Mouse (Mus musculus): ENCODE results near the gene P2rx7. TPM values are rescaled to one million over a fixed set of nuclear protein-coding genes. Genes with fewer than 3 reads are reported as not detected.

The P2rx7 gene
- 10 to 100 TPM; 10.3 to 16.4 (median 13.1) TPM for total RNA-seq (2022)

DNA sequence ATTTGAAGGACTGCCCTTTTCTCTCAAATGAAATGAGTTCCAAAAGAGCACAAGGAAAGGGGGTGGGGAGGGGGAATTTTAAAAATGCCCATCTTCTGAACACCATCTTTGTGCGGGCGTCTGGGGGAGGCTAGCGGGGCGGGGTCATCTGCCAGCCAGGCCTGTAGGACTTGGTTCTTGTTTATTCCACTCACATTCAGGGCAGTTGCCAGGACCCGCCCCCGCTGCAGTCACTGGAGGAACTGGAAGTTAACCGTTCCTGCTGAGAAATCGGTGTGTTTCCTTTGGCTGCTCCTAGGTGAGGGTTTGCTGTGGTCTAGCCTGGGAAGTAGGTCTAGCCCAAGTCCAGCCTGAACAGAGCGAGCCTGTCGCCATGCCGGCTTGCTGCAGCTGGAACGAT is at the start of gene P2rx7:
Gene P2rx7, plus strand, starts transcription at position 211 of the 400 bp plus-strand sequence.
- DNase-seq (ENCODE audit: low spot score in 2 of 2), result peak; percentile 61 to 63

DNA sequence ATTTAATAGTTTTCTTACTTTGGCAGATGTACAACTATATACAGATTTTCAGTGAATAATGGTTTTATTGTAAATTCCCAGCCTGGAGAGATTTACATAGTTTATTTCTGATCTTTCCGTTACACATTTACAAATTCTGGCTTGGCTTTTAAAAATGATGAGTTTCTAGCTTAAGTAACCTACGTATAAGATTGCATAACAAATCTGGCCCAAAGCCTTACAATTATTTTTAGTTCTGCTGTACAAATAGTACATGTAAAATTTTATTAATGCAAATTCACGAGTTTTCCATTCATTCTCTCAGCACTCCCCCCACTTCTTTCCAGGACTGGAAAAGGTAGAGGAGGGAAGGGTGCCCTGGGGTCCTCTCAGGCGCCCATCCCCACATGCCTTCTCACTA is 48.2 kb upstream of the P2rx7 start:
- no peak for DNase-seq (ENCODE audit: low spot score in 2 of 2)

DNA sequence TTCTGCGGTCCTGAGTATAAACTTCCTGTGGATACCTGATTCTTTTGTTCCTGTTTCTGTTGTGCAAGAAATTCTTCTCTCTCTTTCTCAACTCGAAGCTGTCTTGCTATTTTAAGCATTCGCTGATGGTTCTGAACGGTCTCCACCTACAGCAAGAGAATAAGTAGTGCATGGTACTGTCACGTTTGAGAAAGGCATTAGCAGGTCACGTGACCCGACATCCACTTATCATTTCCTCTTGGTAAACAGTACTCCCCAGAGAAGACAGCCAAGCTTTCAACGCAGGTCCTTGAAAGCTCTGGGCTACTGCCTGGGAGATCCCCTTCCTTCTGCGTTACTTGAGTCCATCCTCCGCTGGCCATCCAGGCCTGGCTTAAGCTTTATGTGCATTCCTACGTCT is 41.5 kb upstream of the P2rx7 start:
- no peak for DNase-seq (ENCODE audit: low spot score in 2 of 2)

DNA sequence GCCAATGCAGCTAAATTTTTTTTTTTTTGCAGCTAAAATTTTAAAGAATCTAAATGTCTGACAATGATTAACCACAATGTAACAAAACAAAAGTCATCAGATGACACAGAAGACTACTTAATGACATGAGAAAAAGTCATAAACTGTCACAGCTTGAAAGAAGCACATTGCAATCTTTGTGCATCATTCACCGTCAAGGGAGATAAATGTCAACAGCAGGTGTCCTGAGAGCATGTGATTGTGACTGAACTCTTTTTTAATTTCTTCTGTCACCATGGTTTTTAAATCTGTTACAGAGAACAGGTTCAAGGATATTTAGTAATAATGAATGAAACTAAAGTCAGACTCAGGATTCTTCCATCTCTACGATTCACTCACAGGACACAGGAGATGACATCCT is 38.8 kb upstream of the P2rx7 start:
- no peak for DNase-seq (ENCODE audit: low spot score in 2 of 2)

DNA sequence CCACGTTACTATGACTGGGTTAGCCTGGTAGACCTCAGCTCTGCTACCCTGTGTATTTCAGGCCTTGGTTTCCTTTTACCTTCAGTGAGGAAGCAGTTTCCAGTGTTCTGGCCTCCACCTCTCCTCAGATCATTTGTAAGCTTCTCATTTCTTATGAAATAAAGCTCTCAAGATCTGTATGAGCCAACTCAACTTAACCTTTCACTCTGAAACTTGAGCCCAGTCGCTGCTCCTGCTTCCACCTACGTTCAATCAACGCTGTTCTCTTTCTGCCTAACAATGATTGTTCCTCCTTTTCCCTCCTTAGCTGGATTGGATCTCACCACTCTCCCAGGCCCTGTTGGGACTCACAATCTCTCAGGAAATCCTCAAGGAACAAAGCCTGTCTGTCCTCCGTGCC is 32.1 kb upstream of the P2rx7 start:
- no peak for DNase-seq (ENCODE audit: low spot score in 2 of 2)

DNA sequence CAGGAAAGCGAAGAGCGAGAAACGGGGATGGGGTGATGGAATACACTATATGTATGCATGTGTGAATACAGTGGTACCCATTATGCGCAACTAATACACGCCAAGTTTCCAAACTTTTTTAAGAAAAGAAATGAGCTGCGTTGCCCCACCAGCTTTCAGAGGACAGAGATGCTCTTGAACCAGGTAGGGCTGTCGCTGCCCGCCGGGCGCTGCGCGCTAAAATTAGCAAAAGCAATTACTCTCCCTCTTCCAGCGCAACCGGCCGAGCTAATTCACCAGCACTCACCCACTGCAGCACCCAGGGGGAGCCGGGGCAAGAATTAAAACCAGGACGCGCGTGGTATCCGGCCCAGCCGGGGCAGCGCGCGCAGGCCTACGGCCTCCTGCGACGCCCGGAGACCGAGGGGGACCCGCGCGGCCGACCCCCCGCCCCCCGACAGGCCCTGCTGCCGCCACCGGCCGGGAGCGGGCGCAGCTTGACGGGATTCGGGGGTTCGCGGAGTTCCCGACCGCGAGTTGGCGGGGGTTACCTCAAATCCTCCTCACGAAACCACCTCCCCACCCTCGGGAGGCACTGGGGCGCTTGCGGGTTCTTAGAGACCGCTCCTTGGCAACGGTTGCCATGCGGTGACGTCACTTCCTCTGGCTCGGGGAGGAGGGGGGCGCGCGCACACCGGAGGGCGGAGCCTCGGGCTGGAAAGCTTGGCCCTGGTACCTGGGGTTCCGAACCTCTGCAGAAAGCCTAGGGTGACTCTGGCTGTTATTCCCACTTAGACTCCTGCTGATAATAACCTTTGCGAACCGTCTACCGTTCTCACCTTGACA is 29.6 kb upstream of the P2rx7 start, which contains the start of gene Ift81:
Gene Ift81, minus strand, starts transcription at position 611 of the 825 bp plus-strand sequence.
- DNase-seq (ENCODE audit: low spot score in 2 of 2), result peak; percentile 92 to 95

DNA sequence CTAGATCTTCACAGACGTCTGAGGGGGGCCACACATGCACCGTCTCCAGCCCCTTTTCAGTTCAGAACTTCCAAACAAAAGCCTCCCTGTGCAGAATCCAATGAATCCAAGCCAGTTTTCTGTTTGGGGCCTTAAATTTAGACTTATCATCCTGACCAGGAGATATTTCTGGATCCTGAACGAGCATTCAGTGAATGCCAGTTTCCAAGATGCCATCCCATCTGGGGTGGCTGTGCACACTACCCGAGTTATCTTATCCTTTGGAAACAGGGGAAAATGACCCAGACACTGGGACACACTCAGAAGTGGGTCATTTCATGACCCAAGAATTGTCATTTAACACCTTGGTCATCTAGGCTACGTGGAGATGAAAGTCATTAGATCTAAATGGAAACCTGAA is 26.0 kb upstream of the P2rx7 start:
- DNase-seq (ENCODE audit: low spot score in 2 of 2), result no peak

DNA sequence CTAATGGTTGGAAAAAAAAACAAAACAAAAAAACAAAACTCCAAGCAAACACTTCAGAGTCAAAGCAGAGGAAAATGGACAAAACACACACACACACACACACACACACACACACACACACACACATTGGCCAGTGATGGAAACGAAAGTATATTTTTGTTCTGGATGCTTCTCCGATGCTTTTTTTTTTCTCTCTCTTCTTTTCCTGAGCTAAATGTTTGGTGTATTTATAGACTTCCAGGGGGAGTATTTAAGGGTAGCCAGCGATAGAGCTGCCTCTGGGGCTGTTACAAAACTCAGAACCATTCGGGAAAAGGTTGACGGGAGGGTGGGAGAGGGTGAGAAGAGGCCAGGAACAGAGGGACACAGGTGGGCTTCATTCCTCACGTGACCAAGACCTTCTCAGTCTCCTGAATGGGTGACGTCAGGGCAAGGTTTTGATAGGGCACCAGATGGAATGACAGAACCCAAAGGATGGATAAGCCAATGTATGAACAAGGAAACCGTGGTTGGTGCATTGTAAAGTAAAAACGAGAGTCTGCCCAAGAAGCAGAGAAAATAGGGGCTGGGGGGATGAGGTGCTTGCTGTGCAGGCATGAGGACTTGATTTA is 23.9 kb upstream of the P2rx7 start:
- DNase-seq (ENCODE audit: low spot score in 2 of 2), result no peak

DNA sequence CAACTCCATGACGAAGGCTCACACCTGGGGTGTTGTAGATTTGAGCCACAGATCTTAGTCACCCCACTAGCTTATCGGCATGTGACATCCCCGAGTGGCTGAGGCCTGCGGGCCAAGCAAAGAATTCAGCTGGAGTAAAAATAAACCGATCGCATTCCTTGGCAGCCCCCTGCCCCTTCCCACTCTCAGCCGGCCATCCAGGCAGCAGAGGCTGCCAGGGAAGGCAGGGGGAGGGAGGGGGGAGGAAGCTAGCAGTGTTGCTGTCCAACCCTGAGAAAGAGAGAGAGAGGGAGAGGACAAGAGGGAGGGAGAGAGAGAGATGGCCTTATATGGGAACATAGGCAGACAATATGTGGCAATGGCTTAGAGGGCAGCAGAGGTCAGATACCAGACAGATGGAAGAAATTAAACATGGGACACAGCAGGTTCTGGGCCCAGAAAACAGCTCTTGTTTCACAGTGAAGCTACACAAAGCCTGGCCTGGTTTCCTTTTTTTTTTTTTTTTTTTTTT is 22.3 kb upstream of the P2rx7 start:
- no peak for DNase-seq (ENCODE audit: low spot score in 2 of 2)

DNA sequence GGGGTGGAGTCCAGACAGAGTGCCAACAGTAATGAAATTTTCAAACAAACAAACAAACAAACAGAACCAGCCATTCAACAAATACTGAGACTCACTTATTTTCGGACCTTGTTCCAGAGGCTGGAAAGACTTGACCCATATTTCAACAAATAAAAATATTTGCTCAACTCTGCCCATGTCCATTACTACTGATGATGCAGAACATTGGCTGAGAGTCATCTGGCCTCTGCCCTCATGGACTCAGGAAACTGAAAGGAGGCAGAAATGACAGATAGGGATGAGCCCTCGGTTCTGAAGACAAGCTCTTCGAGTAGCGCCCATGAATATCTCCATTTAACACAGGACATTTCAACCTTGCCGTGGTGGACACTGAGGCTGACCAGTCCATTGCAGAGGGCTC is 21.2 kb upstream of the P2rx7 start:
- DNase-seq (ENCODE audit: low spot score in 2 of 2), result no peak

DNA sequence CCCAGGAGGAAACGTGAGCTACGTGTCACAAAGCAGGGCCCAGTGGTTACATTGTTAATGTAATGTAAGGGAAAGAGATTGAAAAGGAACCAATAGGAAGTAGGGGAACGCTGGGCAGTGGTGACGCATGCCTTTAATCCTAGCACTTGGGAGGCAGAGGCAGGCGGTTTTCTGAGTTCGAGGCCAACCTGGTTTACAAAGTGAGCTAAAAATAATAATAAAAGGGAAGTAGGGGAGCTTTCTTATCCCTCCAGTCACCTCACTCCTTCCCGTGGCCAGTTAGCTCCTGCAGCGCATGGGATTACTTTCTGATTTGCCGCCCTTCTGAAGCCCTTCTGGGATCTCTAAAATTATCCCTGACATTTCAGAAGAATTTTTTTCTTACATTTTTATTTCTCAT is 19.9 kb upstream of the P2rx7 start:
- no peak for DNase-seq (ENCODE audit: low spot score in 2 of 2)

DNA sequence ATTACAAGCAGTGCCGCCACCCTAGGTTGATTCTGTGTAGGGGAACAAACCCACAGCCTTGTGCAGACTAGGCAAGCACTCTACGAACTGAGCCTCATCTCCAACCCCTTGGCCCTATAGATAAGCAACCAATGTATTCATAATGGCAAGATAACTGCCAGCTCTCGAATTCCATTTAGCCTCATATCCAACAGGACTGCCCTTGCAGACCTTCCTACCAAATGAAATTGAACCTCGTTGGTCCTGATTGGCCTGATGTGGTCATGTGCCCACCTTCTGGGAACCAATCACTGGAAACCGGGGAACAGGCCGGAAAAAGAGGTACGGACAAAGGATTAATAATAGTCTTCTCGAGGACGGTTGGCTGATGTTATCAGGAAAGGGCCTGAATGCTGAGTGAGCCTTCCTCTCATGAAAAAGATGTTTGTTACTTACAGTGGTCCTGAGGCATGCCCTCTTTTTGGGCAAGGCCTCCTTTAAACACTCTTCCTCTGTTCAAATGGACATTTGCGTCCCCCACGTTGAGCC is 18.7 kb upstream of the P2rx7 start:
- no peak for DNase-seq (ENCODE audit: low spot score in 2 of 2)

DNA sequence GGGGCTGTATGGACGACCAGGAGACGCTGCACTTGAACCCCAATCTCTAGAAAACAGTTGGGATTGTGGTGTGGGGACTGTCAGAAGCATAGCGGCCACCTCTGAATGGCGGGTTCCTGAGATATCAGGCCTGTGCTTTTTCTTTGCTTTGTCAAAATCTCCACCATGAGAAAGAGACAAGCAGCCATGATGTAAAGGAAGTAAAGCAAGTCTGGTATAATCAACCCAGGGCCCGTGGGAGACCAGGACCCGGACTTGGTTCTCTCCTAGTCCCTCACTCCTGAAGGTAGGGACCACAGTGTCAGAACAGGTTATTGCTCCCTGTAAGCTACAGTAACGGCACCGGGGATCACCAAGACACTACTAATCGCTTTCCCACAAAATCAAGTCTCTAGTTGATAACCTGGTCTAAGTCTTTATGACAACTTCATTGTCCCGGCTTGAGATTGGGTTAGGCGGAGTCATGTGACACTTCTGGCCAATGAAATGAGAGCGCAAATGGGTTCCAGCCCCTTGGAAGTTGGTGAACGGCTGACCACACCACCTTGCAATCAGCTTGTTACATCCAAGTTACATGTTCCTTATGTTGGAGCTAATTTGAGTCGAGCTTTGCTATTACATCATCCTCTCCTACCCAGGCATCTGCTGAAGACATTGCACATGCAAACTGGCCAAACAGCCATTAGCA is 18.0 kb upstream of the P2rx7 start:
- no peak for DNase-seq (ENCODE audit: low spot score in 2 of 2)

DNA sequence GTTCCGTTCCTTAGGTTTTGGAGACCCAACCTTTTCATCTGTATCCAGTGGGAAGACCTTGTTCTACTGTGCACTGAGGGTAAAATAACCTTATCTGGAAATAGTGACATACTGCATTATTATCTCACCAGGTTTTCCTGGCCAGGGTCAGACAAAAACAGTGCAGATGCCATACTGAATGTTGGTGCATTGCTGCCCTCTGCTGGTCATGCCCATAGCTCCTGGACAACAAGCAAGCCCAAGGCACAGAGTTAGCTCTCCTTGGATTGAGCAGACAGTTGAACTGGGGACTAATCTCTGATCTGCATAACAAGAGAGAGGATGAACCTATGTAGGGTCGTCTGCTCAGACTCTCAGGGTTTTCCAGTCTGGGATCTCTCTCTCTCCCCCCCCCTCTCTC is 16.5 kb upstream of the P2rx7 start:
- DNase-seq (ENCODE audit: low spot score in 2 of 2), result peak; percentile 77 to 94

DNA sequence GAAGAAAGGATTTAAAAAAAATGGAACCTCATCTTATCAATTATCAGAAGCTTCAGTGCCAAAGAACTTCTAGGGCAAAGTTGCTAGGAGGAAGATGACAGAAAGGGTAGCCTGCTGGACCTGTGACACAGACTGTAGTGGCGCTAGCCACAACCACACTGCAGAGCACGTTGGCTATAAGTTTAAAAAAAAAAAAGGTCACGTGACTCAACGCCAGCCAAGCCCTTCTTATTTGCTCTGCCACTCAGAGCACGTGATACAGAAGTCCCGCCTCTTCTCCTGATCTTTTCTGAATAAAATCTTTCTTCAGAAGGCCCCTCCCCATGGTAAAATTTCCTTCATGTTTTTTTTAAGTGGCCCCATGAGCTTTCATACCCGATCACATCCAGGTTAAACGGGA is 8.5 kb upstream of the P2rx7 start:
- no peak for DNase-seq (ENCODE audit: low spot score in 2 of 2)

DNA sequence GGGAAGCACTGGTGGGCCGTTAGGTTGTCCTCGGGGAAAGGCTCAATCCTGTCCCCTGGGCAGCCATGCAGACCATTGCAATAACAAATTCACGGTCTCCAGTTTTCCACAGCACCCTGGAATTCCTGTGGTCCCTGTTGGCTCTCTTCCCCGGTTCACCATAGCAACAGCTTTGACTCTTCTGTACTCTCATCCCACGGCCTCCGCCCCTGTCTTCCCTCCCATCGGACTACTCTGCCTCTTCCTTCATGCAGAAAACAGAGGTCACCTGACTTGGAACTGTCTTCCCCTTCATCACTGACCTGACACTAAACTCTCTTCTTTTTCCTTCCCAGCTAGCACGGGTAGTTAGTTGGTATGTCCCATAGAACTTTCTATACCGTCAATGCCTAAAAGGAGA is 7.4 kb upstream of the P2rx7 start:
- no peak for DNase-seq (ENCODE audit: low spot score in 2 of 2)

DNA sequence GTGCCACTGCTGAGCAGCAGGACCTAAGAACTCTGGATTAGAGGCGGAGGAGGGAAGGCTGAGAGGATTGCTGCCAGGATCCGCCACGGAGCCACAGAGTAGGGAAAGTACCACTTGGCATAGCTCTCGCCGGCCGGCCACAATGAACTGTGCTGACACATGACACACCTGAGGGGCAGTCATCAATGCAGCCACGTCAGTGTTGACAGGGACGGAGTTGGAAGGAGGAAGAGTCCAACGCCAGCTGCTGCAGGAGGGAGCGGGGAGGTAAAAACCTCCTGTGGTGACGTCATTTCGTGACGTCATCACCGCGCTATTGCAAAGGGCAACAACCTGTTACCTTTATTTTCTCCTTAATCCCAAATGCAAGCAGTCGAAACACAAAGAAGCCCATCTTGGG is 6.8 kb upstream of the P2rx7 start:
- no peak for DNase-seq (ENCODE audit: low spot score in 2 of 2)

DNA sequence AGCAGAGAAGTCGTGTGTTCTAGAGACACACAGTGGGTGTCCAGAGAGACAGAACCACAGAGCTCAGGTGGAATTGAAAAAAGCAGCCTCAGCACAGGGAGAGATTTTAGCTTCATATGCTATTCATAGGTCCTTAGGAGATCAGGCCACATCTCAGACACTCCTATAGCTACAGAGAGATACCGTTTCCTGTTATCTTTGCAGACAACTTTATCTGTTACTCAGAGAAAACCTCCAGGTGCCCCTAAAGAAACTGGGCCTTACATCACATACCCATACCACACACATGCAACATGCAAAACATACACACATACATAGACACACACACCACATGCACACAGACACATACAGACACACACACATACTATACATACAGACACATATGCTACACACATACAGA is 5.4 kb upstream of the P2rx7 start:
- no peak for DNase-seq (ENCODE audit: low spot score in 2 of 2)

DNA sequence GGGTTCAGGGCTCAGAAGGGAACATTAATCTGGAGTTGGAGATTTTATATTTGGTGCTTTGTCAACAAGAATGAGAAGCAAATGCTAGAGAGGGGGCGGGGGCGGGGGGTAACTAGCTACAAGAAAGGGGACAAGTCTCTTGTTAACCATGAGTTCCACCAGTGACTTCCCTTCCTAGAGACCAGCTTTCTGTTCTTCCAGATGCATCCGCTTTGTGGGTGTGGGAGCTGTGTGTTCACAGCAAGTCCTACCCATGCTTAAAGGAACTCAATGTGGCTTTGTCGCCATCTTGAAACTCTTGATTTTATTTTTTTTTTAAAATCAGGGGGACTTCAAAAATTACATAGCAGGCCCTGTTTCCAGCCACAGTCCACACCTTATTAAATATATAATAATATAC is 4.2 kb upstream of the P2rx7 start:
- no peak for DNase-seq (ENCODE audit: low spot score in 2 of 2)

DNA sequence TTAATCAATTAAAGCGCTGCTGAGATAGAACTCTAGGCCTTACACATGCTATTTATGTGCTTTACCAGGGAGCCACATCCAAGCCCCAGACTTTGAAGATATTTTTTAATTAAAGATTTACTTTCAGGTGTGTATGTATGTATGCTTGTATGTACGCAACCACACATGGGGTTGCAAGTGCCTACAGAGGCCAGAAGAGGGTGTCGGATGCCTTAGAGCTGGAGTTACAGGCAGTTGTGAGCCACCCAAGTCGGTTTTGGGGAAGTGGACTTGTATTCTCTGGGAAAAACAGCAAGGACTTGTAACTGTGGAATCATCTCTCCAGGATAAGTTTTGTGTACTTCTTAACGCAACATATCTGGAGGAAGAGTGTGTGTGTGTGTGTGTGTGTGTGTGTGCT is 3.7 kb upstream of the P2rx7 start:
- no peak for DNase-seq (ENCODE audit: low spot score in 2 of 2)

DNA sequence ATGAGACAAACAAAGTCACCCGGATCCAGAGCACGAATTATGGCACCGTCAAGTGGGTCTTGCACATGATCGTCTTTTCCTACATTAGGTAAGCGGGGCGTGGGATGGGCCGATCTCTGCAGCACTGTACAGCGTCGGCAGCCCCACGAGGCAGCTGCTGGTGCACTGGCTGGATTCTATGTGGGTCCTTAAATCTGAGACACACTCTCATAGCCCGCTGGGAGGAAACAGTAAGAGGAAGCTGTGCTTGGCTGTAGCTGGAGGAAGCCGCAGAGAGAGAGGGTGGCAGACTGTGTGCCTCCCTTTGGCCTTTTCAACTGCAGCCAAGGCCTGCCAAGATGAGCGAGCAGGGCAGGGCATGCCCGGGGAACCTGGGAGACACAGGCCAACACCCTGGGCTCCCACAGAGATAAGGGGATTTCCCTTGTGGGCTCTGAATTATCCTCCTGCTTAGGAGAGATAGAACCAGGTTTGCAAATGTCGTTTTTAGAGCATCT is 448 bp downstream of the P2rx7 start:
- peak in 1 of 2 experiments; percentile 21 for DNase-seq (ENCODE audit: low spot score in 2 of 2)

DNA sequence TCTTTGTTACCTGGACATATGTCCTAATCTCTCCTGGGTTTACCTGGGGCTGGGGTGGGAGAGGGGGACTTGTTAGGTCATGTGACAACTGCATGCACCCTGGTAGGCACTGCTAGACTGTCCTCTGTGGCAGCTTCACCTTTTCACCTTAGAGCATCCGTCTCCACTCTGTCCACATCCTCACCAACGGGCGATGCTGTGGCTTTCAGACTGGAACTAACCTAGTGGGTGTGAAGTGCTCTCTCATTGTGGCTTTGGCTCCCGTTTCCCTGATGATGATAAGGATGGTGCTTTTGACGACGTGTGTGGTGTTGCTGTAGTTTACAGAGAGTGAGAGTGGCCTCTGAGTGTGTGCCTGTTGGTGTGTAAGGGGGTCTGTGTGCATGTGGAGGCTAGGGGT is 1.6 kb downstream of the P2rx7 start:
- no peak for DNase-seq (ENCODE audit: low spot score in 2 of 2)

Data from layer of hippocampus, adult 8-10 months (tissue).